Mouse (Mus musculus) lung, adult 2 months (tissue): ENCODE measurements around the gene Ppp1r14a.
A peak's percentile ranks its signal among the peaks of the same experiment; 100 is the strongest.

ENCODE experiments used
- CTCF ChIP-seq: fragments of 200-500 bp; IDR thresholded peaks from 2 replicates; pipeline ENCODE4 v1.5.1; 2011; ENCODE audit warnings: mild to moderate bottlenecking, low read length, control low read depth; ENCODE audit not compliant: insufficient read depth
- POLR2A ChIP-seq: fragments of 200-500 bp; IDR thresholded peaks from 2 replicates; pipeline ENCODE4 v1.6.1; 2011; ENCODE audit warnings: low read depth, mild to moderate bottlenecking, control low read depth, low read length, borderline replicate concordance; ENCODE audit errors: extremely low read depth

GRCm38 (mm10) chr7:29247314-29247700, 41.8 kb upstream of the Ppp1r14a start:
- TF ChIP-seq POLR2A: no peak
- TF ChIP-seq CTCF: peak; percentile 76
